Mouse (Mus musculus) midbrain, embryonic 10.5 days (tissue): ENCODE results near the gene Lcn10. TPM values are rescaled to one million over a fixed set of nuclear protein-coding genes. Genes with fewer than 3 reads are reported as not detected.
"Not testable (repeated sequence)": the region's sequence is repeated elsewhere in the genome, so short reads cannot be mapped to it uniquely, and the experiment has no call there.

ENCODE experiments used
- DNase-seq: peaks from one replicate; pipeline ENCODE4 v3.0.0-alpha.2; 2017; ENCODE audit warnings: low spot score
- H3K27ac ChIP-seq: fragments of 300-500 bp; sonication (generic); replicated peaks from 2 replicates; pipeline ENCODE4 v1.5.1; 2016; ENCODE audit warnings: mild to moderate bottlenecking
- H3K27me3 ChIP-seq: fragments of 300-500 bp; sonication (generic); 2 replicates; pipeline ENCODE4 v1.6.1; 2016; ENCODE audit warnings: low read depth, mild to moderate bottlenecking; ENCODE audit not compliant: poor library complexity, severe bottlenecking
- H3K36me3 ChIP-seq: fragments of 300-500 bp; sonication (generic); 2 replicates; pipeline ENCODE4 v1.6.1; 2016; ENCODE audit warnings: mild to moderate bottlenecking, moderate library complexity
- H3K4me1 ChIP-seq: fragments of 300-500 bp; sonication (generic); 2 replicates; pipeline ENCODE4 v1.6.1; 2016
- H3K4me3 ChIP-seq: fragments of 300-500 bp; sonication (generic); 2 replicates; pipeline ENCODE4 v1.5.1; 2016; ENCODE audit warnings: mild to moderate bottlenecking, moderate library complexity
- H3K9me3 ChIP-seq: fragments of 300-500 bp; sonication (generic); replicated peaks from 2 replicates; pipeline ENCODE4 v1.6.1; 2016; ENCODE audit warnings: mild to moderate bottlenecking
- WGBS: fragments of 180-500 bp; shearing (Covaris S2); methylation state at CpG from one replicate; pipeline ENCODE4 v1.1.7; 2016; 5-methylcytosine and 5-hydroxymethylcytosine counted together
- polyA plus RNA-seq: library from polyadenylated mRNA; unstranded; fragments of >200 nt; fragmentation: Nextera tagmentation; extraction: Ambion mirVana; gene quantifications from 2 replicates; pipeline ENCODE4 v1.2.1, GENCODE M21; 2016

Gene Lcn10
- polyA plus RNA-seq, 1 experiment from 2014 or later, result not detected

DNA sequence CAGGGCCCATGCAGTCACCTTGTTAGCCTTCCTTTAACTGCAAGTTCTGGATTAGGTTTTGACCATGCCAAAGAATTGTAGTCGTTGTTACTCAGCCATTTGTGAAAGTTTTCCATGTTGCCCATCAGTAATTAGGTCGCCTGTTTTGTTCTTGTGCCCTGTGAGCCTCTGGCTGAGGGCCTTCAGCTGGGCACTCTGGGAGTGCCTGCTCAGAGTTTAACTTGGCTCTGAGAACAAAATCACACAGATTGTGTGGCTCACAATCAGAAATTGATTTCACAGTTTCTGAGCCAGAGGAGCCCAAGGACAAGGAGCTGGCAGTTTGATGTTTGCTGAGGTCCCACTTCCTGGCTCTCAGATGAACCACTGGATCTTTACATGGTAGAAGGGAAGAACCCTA is 27.3 kb downstream of the Lcn10 start:
- not testable (repeated sequence) for H3K36me3 ChIP-seq, H3K4me3 ChIP-seq, H3K9me3 ChIP-seq, DNase-seq, H3K27ac ChIP-seq, H3K27me3 ChIP-seq
- 86% methylated on average over 2 of the region's 2 CpGs for WGBS
- H3K4me1 ChIP-seq, result peaks cover 30% of the 10 kb centered on the region

DNA sequence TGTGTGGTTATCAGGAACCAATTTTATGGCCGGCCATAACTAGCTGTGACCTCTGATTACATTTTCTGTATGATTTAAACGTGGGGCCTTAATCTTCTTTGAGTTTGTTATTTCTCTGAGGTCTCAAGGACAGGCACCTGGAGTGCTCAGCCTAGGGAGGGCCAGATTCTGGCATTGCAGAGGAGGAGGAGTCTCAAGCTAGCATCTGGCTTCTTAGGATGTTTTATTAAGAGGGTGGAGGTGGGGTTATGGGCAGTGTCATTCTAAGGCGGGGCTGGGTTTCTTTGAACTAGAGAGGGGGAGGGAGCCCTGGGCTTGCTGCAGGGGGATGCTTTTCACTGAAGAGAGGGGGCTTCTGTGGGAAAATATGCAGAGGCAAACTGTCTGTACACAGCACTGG is 29.1 kb downstream of the Lcn10 start:
- not testable (repeated sequence) for H3K9me3 ChIP-seq, H3K27ac ChIP-seq, DNase-seq, H3K27me3 ChIP-seq, H3K4me3 ChIP-seq, H3K36me3 ChIP-seq
- peaks cover 30% of the 10 kb centered on the region for H3K4me1 ChIP-seq
- 20% methylated on average over 3 of the region's 3 CpGs for WGBS

DNA sequence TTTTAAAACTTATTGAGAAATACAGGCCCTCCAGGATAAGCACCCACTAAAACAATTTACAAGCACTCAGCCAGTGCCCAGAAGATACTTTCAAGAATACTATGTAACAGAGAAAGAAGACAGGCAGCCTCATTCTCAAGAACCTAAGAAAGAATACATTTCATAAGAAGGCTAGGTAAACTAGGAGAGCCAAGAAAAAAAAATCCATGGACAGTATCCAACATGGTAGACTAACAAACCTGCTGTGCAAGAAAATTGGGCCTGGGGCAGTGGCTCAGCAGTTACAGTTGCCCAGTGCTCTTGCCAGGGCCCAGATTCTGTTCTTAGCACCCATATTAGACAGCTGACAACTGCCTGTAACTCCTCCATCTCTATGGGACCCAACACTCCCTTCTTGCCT is 34.7 kb downstream of the Lcn10 start:
- Histone ChIP-seq H3K27me3 (no peaks in the 10 kb centered on the region), H3K36me3 (no peaks in the 10 kb centered on the region), H3K4me3 (no peak overlapping the region), H3K9me3 (0 out of 2 replicates have a peak, but pooled peaks cover 3% of the 10 kb centered on the region), H3K4me1 (0 out of 2 replicates have a peak, but pooled peaks cover under 1% of the 10 kb centered on the region), H3K27ac (no peak overlapping the region)
- DNase-seq, result no peak

DNA sequence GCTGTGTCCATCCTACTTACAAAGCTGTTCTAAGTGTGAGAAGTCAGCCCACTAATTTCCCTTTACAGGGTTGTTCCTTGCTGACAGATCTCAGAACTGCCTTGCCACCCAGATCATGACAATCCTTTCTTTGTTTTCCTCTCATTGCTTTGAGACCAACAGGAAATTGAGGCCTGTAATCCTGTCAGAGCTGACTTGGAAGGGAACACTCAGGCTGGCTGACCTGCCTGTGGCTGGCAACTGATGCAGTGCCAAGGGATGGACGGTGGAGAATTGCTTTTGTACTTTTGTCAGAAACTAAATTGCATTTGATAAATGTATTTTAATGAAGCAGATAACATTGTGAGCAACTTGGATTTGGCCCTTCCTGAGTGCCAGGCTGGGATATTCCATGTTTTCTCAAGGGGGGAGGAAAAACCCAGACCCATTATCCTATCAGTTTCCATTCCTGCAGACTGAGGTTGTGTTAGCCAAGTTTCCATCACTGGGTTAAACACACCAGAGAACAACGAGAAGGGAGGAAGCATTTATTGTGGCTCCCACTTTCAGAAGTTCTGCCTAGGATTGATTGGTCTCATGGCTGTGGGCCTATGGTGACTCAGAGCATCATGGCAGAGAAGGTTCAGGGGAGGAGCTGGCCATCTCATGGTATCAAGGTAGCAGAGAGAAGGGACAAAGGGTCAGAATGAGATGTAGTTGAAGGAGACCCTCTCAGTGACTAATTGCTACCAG is 50.8 kb downstream of the Lcn10 start:
- 79% methylated on average over 2 of the region's 2 CpGs for WGBS
- no peak for DNase-seq
- Histone ChIP-seq H3K27me3 (no peaks in the 10 kb centered on the region), H3K4me3 (no peak overlapping the region), H3K36me3 (no peaks in the 10 kb centered on the region), H3K9me3 (no peaks in the 10 kb centered on the region), H3K27ac (no peak overlapping the region), H3K4me1 (no peaks in the 10 kb centered on the region)

Other genes starting within 250 kb of the Lcn10 start
- gene Clic3, start 225.9 kb upstream of the Lcn10 start, polyA plus RNA-seq, result 1.1 and 1.9 TPM in 2 replicates
- 17.4 and 26.4 TPM in 2 replicates for gene Paxx, start 221.6 kb upstream of the Lcn10 start, polyA plus RNA-seq
- 0.16 TPM in 1 of 2 replicates, not detected in the other for gene Ptgds, start 212.7 kb upstream of the Lcn10 start, polyA plus RNA-seq
- gene Lcn12, start 188.8 kb upstream of the Lcn10 start, polyA plus RNA-seq, result not detected in 2 replicates
- 91.2 and 108 TPM in 2 replicates for gene Fbxw5, start 182.0 kb upstream of the Lcn10 start, polyA plus RNA-seq
- gene C8g, start 181.0 kb upstream of the Lcn10 start, polyA plus RNA-seq, result 5.2 and 5.6 TPM in 2 replicates
- 38.9 and 41.4 TPM in 2 replicates for gene Traf2, start 135.8 kb upstream of the Lcn10 start, polyA plus RNA-seq
- gene Edf1, start 124.9 kb upstream of the Lcn10 start, polyA plus RNA-seq, result 344 and 364 TPM in 2 replicates
- 6.7 and 7.8 TPM in 2 replicates for gene Mamdc4, start 107.9 kb upstream of the Lcn10 start, polyA plus RNA-seq
- gene Phpt1, start 107.5 kb upstream of the Lcn10 start, polyA plus RNA-seq, result 159 and 187 TPM in 2 replicates
- 0.05 and 0.27 TPM in 2 replicates for gene Ajm1, start 101.0 kb upstream of the Lcn10 start, polyA plus RNA-seq
- gene Rabl6, start 74.2 kb upstream of the Lcn10 start, polyA plus RNA-seq, result 71.2 and 75.1 TPM in 2 replicates
- 0.04 and 0.12 TPM in 2 replicates for gene Ccdc183, start 65.0 kb upstream of the Lcn10 start, polyA plus RNA-seq
- gene Tmem141, start 60.7 kb upstream of the Lcn10 start, polyA plus RNA-seq, result 12.8 and 14.7 TPM in 2 replicates
- 0.36 and 1.4 TPM in 2 replicates for gene Fcna, start 54.7 kb upstream of the Lcn10 start, polyA plus RNA-seq
- not detected in 2 replicates for gene Lcn8, start 29.6 kb upstream of the Lcn10 start, polyA plus RNA-seq
- gene Lcn5, start 24.8 kb upstream of the Lcn10 start, polyA plus RNA-seq, result not detected in 2 replicates
- gene Lcn6, start 5.9 kb upstream of the Lcn10 start, polyA plus RNA-seq, result not detected in 2 replicates
- gene Obp2a, start 17.3 kb downstream of the Lcn10 start, polyA plus RNA-seq, result not detected in 2 replicates
- 70.8 and 77.6 TPM in 2 replicates for gene Bmyc, start 24.0 kb downstream of the Lcn10 start, polyA plus RNA-seq
- gene Obp2b, start 54.3 kb downstream of the Lcn10 start, polyA plus RNA-seq, result not detected in 2 replicates
- gene Lcn3, start 82.8 kb downstream of the Lcn10 start, polyA plus RNA-seq, result not detected in 2 replicates
- gene Lcn11, start 94.3 kb downstream of the Lcn10 start, polyA plus RNA-seq, result not detected in 2 replicates
- gene Gm13539, start 99.5 kb downstream of the Lcn10 start, polyA plus RNA-seq, result not detected in 2 replicates
- gene Glt6d1, start 133.1 kb downstream of the Lcn10 start, polyA plus RNA-seq, result not detected in 2 replicates
- not detected in 2 replicates for gene Lcn9, start 140.4 kb downstream of the Lcn10 start, polyA plus RNA-seq
- not detected in 2 replicates for gene Sohlh1, start 164.5 kb downstream of the Lcn10 start, polyA plus RNA-seq
- 0.41 and 0.49 TPM in 2 replicates for gene Kcnt1, start 181.0 kb downstream of the Lcn10 start, polyA plus RNA-seq